Mouse (Mus musculus) megakaryocyte, adult 5-6 weeks (primary cell): Measurements from ENCODE around the gene Bzw2. TPM values are rescaled to one million over a fixed set of nuclear protein-coding genes. Genes with fewer than 3 reads are reported as not detected.
A peak's percentile ranks its signal among the peaks of the same experiment; 100 is the strongest.

Experiments
- ATAC-seq: 2 replicates; pipeline ENCODE4 v1.8.0; 2016; ENCODE audit warnings: mild to moderate bottlenecking, inconsistent platforms; ENCODE audit not compliant: poor library complexity, severe bottlenecking
- total RNA-seq, 2 experiments: library from RNA; stranded (forward) in 1 of 2; stranded (reverse) in 1 of 2; fragments of 153-499, 151-499 nt in 1 of 2; fragments of 221-1000, 200-1000 nt in 1 of 2; gene quantifications; 2 replicates each; pipeline versions ENCODE4 v1.2.3 to v1.2.4; 2015 to 2017

Bzw2 gene
- total RNA-seq, 2 experiments from 2014 or later: 24.5 to 26.5 TPM

- ATAC-seq: no peak
These were observed 79.6 kb downstream of the Bzw2 start for GRCm38 (mm10) chr12:36078101-36078899.

- no peak for ATAC-seq
These were observed 85.0 kb downstream of the Bzw2 start for GRCm38 (mm10) chr12:36072860-36073259.

GRCm38 (mm10) chr12:36070231-36070630 lies 87.6 kb downstream of the Bzw2 start:
- ATAC-seq: no peak

GRCm38 (mm10) chr12:36067538-36067937 lies 90.3 kb downstream of the Bzw2 start:
- no peak for ATAC-seq

GRCm38 (mm10) chr12:36065911-36066310 lies 92.0 kb downstream of the Bzw2 start:
- ATAC-seq: no peak

GRCm38 (mm10) chr12:36057699-36058098 lies 100.2 kb downstream of the Bzw2 start:
- peak; percentile 27; the same call in 1 of the 2 replicates for ATAC-seq

GRCm38 (mm10) chr12:36050276-36050675 lies 107.6 kb downstream of the Bzw2 start:
- ATAC-seq: no peak

- ATAC-seq: no peak
These were observed 110.3 kb downstream of the Bzw2 start for GRCm38 (mm10) chr12:36047593-36047992.

GRCm38 (mm10) chr12:36046196-36046595 lies 111.7 kb downstream of the Bzw2 start:
- ATAC-seq: no peak

- no peak for ATAC-seq
These were observed 113.2 kb downstream of the Bzw2 start for GRCm38 (mm10) chr12:36044691-36045090.

- peak; percentile 79 for ATAC-seq
These were observed 115.5 kb downstream of the Bzw2 start, which contains the start of gene Tspan13 for GRCm38 (mm10) chr12:36042348-36042778. Gene Tspan13, minus strand, starts transcription at chr12:36042500.

Other genes starting within 250 kb of the Bzw2 start
- not detected in 2 replicates for gene Agr3, start 232.5 kb downstream of the Bzw2 start, total RNA-seq (2015)
- not detected in 2 replicates for gene Agr3, start 232.5 kb downstream of the Bzw2 start, total RNA-seq (2017)
- gene Agr2, start 165.2 kb downstream of the Bzw2 start, total RNA-seq (2015): not detected in 2 replicates
- gene Agr2, start 165.2 kb downstream of the Bzw2 start, total RNA-seq (2017): not detected in 2 replicates
- gene Tspan13, start 115.6 kb downstream of the Bzw2 start, total RNA-seq (2015): 28.8 and 30.4 TPM in 2 replicates
- 20.3 and 21.4 TPM in 2 replicates for gene Tspan13, start 115.6 kb downstream of the Bzw2 start, total RNA-seq (2017)
- gene Ankmy2, start 966 bp downstream of the Bzw2 start, total RNA-seq (2015): 13.8 and 15.5 TPM in 2 replicates
- 17.2 and 21.6 TPM in 2 replicates for gene Ankmy2, start 966 bp downstream of the Bzw2 start, total RNA-seq (2017)
- 0.22 TPM in 1 of 2 replicates, not detected in the other for gene Lrrc72, start 95.3 kb upstream of the Bzw2 start, total RNA-seq (2015)
- not detected in 2 replicates for gene Lrrc72, start 95.3 kb upstream of the Bzw2 start, total RNA-seq (2017)
- gene Sostdc1, start 156.1 kb upstream of the Bzw2 start, total RNA-seq (2015): not detected in 2 replicates
- gene Sostdc1, start 156.1 kb upstream of the Bzw2 start, total RNA-seq (2017): not detected in 2 replicates
- 0.49 and 1.1 TPM in 2 replicates for gene Ispd, start 223.4 kb upstream of the Bzw2 start, total RNA-seq (2015)
- gene Ispd, start 223.4 kb upstream of the Bzw2 start, total RNA-seq (2017): 0.81 TPM in 1 of 2 replicates, not detected in the other
- not detected in 2 replicates for gene D630036H23Rik, start 224.1 kb upstream of the Bzw2 start, total RNA-seq (2015)
- gene D630036H23Rik, start 224.1 kb upstream of the Bzw2 start, total RNA-seq (2017): not detected in 2 replicates